14 mouse cellular contexts compared by ENCODE assay signal in the genomic region with DNA sequence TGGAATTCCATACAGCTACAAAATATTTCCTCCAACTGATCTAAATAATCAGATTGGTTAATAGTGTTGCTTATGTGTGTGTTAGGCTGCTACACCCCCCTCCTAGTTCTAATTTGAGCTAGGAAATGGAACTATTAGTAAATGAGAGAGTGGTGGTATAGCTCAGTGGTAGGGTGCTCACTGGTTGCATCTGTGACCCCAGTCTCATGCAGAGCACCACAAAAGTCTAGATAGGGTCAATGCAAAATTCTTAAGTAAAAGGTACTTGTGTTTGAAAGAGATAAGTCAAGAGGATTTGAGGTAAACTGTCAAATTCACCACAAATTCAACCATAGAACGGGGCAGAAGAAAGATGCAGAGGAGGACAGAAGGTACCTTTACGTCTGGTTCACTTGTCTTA. TPM values are rescaled to one million over a fixed set of nuclear protein-coding genes. Genes with fewer than 3 reads are reported as not detected.
"Had no signal": no experiment of that assay in that cellular context is flagged by ENCODE, and none has a peak within 500 bp of the region (broad histone marks: within the 10 kb centered on the region; RNA-seq: fewer than 3 reads in every experiment).

No protein-coding gene starts in this region.

- H3K9ac ChIP-seq: embryonic facial prominence, embryonic 12.5 days; embryonic facial prominence, embryonic 13.5 days; embryonic facial prominence, embryonic 15.5 days; forebrain, embryonic 12.5 days; forebrain, embryonic 13.5 days; forebrain, embryonic 15.5 days; forebrain, postnatal 0 days had no signal

- H3K4me1 ChIP-seq: embryonic facial prominence, embryonic 10.5 days; embryonic facial prominence, embryonic 12.5 days; embryonic facial prominence, embryonic 13.5 days; embryonic facial prominence, embryonic 15.5 days; forebrain, embryonic 10.5 days; forebrain, embryonic 12.5 days; forebrain, embryonic 13.5 days; forebrain, embryonic 15.5 days had no signal

- H3K36me3 ChIP-seq: embryonic facial prominence, embryonic 10.5 days; embryonic facial prominence, embryonic 12.5 days; embryonic facial prominence, embryonic 13.5 days; embryonic facial prominence, embryonic 15.5 days; forebrain, embryonic 10.5 days; forebrain, embryonic 12.5 days; forebrain, embryonic 15.5 days had no signal

- H3K4me2 ChIP-seq: embryonic facial prominence, embryonic 12.5 days; embryonic facial prominence, embryonic 13.5 days; embryonic facial prominence, embryonic 15.5 days; forebrain, embryonic 12.5 days; forebrain, embryonic 13.5 days; forebrain, embryonic 15.5 days had no signal

- DNase-seq: gastrocnemius, postnatal 25 days had no signal

- H3K27me3 ChIP-seq: embryonic facial prominence, embryonic 12.5 days; embryonic facial prominence, embryonic 13.5 days; embryonic facial prominence, embryonic 15.5 days; forebrain, embryonic 12.5 days; forebrain, embryonic 13.5 days; forebrain, embryonic 15.5 days had no signal

- H3K27ac ChIP-seq: embryonic facial prominence, embryonic 10.5 days; embryonic facial prominence, embryonic 12.5 days; embryonic facial prominence, embryonic 13.5 days; embryonic facial prominence, embryonic 15.5 days; forebrain, embryonic 10.5 days; forebrain, embryonic 12.5 days; forebrain, embryonic 13.5 days; forebrain, embryonic 15.5 days; gastrocnemius, adult 2 months; heart, adult 2 months had no signal

- H3K9me3 ChIP-seq: embryonic facial prominence, embryonic 10.5 days; embryonic facial prominence, embryonic 12.5 days; embryonic facial prominence, embryonic 13.5 days; embryonic facial prominence, embryonic 15.5 days; forebrain, embryonic 10.5 days; forebrain, embryonic 12.5 days; forebrain, embryonic 13.5 days; forebrain, embryonic 15.5 days had no signal

- H3K4me3 ChIP-seq: embryonic facial prominence, embryonic 10.5 days; embryonic facial prominence, embryonic 12.5 days; embryonic facial prominence, embryonic 13.5 days; embryonic facial prominence, embryonic 15.5 days; erythroblast, embryonic 14.5 days; forebrain, embryonic 10.5 days; forebrain, embryonic 12.5 days; forebrain, embryonic 13.5 days; forebrain, embryonic 15.5 days; gastrocnemius, adult 2 months; heart, adult 2 months had no signal

- ATAC-seq: forebrain, embryonic 15.5 days; forebrain, embryonic 16.5 days; forebrain, postnatal 0 days had no signal

RNA-seq across cellular contexts. Expression of gene Gm17509, which starts 23.2 kb away (rescaled TPM):
- polyA plus RNA-seq: erythroblast, embryonic 14.5 days; heart, adult 2 months had no signal
